Mouse (Mus musculus): ENCODE measurements around the gene Hsdl1. TPM values are rescaled to one million over a fixed set of nuclear protein-coding genes. Genes with fewer than 3 reads are reported as not detected.

Gene Hsdl1
- total RNA-seq (2021) = 10 to 100 TPM; 17.6 to 18.2 TPM

GRCm38 (mm10) chr8:119574437-119575365 is at the start of gene Hsdl1, which contains the start of gene Dnaaf1:
Gene Hsdl1 (minus strand): TSS chr8:119575183.
Gene Dnaaf1 (plus strand): TSS chr8:119575235.
- DNase-seq = peak; percentile 97 to 98
- intact Hi-C loops (cut with DNase I) = loop anchor here (2.0 kb wide), 2 partner anchors 16 to 30 kb away; partner anchors contain the start of genes Mbtps1 and Taf1c

GRCm38 (mm10) chr8:119623744-119624143 is 48.8 kb upstream of the Hsdl1 start:
- no peak for DNase-seq
- intact Hi-C loops (cut with DNase I) = no loop called here

GRCm38 (mm10) chr8:119623061-119623460 is 48.1 kb upstream of the Hsdl1 start:
- intact Hi-C loops (cut with DNase I) = no loop called here
- no peak for DNase-seq

- intact Hi-C loops (cut with DNase I) = no loop called here
- DNase-seq = no peak
These were observed 47.6 kb upstream of the Hsdl1 start for GRCm38 (mm10) chr8:119622555-119622954.

GRCm38 (mm10) chr8:119620848-119621465 is 46.0 kb upstream of the Hsdl1 start:
- intact Hi-C loops (cut with DNase I) = no loop called here

GRCm38 (mm10) chr8:119620116-119620840 is 45.3 kb upstream of the Hsdl1 start:
- intact Hi-C loops (cut with DNase I) = no loop called here

More at GRCm38 (mm10) chr8:119620848-119621465, 46.0 kb upstream of the Hsdl1 start:
- peak in 1 of 2 experiments; percentile 10 for DNase-seq

GRCm38 (mm10) chr8:119618887-119619286 is 43.9 kb upstream of the Hsdl1 start:
- intact Hi-C loops (cut with DNase I) = no loop called here
- no peak for DNase-seq

More at GRCm38 (mm10) chr8:119620116-119620840, 45.3 kb upstream of the Hsdl1 start:
- DNase-seq = no peak

- DNase-seq = peak; percentile 29 to 35
- intact Hi-C loops (cut with DNase I) = no loop called here
These were observed 42.6 kb upstream of the Hsdl1 start for GRCm38 (mm10) chr8:119617586-119617985.

- intact Hi-C loops (cut with DNase I) = no loop called here
These were observed 41.8 kb upstream of the Hsdl1 start for GRCm38 (mm10) chr8:119616811-119617210.

GRCm38 (mm10) chr8:119616358-119616757 is 41.4 kb upstream of the Hsdl1 start:
- intact Hi-C loops (cut with DNase I) = no loop called here
- no peak for DNase-seq

More at GRCm38 (mm10) chr8:119616811-119617210, 41.8 kb upstream of the Hsdl1 start:
- DNase-seq = no peak

- intact Hi-C loops (cut with DNase I) = no loop called here
- DNase-seq = no peak
These were observed 40.1 kb upstream of the Hsdl1 start for GRCm38 (mm10) chr8:119615096-119615495.

GRCm38 (mm10) chr8:119612471-119612870 is 37.5 kb upstream of the Hsdl1 start, which contains the start of gene Adad2:
Gene Adad2 (plus strand): TSS chr8:119612747.
- intact Hi-C loops (cut with DNase I) = no loop called here
- no peak for DNase-seq

GRCm38 (mm10) chr8:119606224-119606623 is 31.2 kb upstream of the Hsdl1 start:
- intact Hi-C loops (cut with DNase I) = loop anchor here (5.0 to 10.0 kb wide), 2 partner anchors 71 to 191 kb away; no protein-coding TSS in a partner anchor
- no peak for DNase-seq

GRCm38 (mm10) chr8:119604996-119605395 is 30.0 kb upstream of the Hsdl1 start, which contains the start of gene Taf1c:
Gene Taf1c (minus strand): TSS chr8:119605222.
- intact Hi-C loops (cut with DNase I) = loop anchor here (2.0 to 10.0 kb wide), 5 partner anchors 30 to 190 kb away; partner anchors contain the start of genes Dnaaf1, Hsdl1 and Mbtps1
- peak; percentile 93 to 98 for DNase-seq

- no peak for DNase-seq
- intact Hi-C loops (cut with DNase I) = loop anchor here (2.0 to 10.0 kb wide), 4 partner anchors 30 to 190 kb away; partner anchors contain the start of genes Dnaaf1, Hsdl1 and Mbtps1
These were observed 29.4 kb upstream of the Hsdl1 start for GRCm38 (mm10) chr8:119604398-119604803.

GRCm38 (mm10) chr8:119603771-119604170 is 28.8 kb upstream of the Hsdl1 start:
- intact Hi-C loops (cut with DNase I) = loop anchor here (2.0 to 10.0 kb wide), 4 partner anchors 29 to 189 kb away; partner anchors contain the start of genes Dnaaf1, Hsdl1 and Mbtps1
- no peak for DNase-seq

- intact Hi-C loops (cut with DNase I) = no loop called here
- DNase-seq = no peak
These were observed 16.5 kb upstream of the Hsdl1 start for GRCm38 (mm10) chr8:119591456-119591855.

GRCm38 (mm10) chr8:119590348-119590747 is 15.4 kb upstream of the Hsdl1 start:
- intact Hi-C loops (cut with DNase I) = no loop called here
- no peak for DNase-seq

- DNase-seq = no peak
- intact Hi-C loops (cut with DNase I) = no loop called here
These were observed 13.9 kb upstream of the Hsdl1 start for GRCm38 (mm10) chr8:119588844-119589243.

GRCm38 (mm10) chr8:119588321-119588720 is 13.3 kb upstream of the Hsdl1 start:
- intact Hi-C loops (cut with DNase I) = no loop called here
- DNase-seq = no peak

Measured in heart, postnatal 10 days (tissue).